Mouse (Mus musculus): ENCODE measurements around the gene Atp10a. TPM values are rescaled to one million over a fixed set of nuclear protein-coding genes. Genes with fewer than 3 reads are reported as not detected.

Gene Atp10a
- polyA plus RNA-seq, 1 experiment from 2014 or later, result 3.1 TPM

DNA sequence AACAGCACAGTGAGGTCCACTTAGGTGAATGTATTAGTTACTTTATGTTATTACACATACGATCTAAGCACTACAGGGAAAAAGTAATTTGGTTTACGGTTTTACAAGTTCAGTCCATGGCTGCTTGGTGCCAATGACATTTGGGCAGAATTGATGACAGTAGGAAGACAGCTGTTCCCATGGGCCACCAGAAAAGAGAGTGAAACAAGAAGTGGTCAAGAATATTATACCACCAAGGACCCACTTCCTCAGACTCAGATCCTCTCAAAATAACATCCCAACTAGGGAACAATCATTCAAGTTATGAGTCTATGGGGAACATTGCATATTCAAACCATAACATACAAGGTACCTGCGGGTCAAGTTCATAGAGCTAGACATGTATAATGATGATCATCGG lies 203.0 kb downstream of the Atp10a start:
- Histone ChIP-seq H3K9ac (no peak overlapping the region), H3K36me3 (no peaks in the 10 kb centered on the region), H3K27me3 (no peaks in the 10 kb centered on the region), H3K4me2 (replicated peaks) (no peak overlapping the region), H3K4me3 (replicated peaks) (no peak overlapping the region), H3K4me1 (no peaks in the 10 kb centered on the region), H3K9me3 (replicated peaks) (no peaks in the 10 kb centered on the region), H3K27ac (replicated peaks) (no peak overlapping the region)
- 90% methylated on average over 4 of the region's 4 CpGs for WGBS
- no peak for ATAC-seq (ENCODE audit: insufficient number of reproducible peaks, low FRiP score, low TSS enrichment, low read depth)

DNA sequence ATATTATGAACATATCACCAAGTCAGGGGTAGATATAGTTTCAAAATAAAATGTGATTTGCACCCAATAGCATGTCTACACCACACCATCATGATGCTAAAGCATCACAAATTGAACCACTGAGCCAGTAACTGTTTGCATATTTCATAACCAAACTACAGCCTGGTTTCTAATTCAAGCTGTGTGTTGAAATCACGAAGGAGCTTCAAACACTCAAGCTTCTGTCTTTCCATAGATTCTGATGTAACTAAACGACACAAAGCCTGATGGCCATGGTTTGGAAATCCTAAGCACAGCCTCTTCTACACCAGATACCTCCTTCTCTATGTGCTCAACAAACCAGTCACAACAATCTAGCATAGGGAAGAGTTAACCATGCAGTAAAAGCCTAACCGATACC lies 207.2 kb downstream of the Atp10a start:
- Histone ChIP-seq H3K4me1 (no peaks in the 10 kb centered on the region), H3K27me3 (no peaks in the 10 kb centered on the region), H3K27ac (replicated peaks) (no peak overlapping the region), H3K4me2 (replicated peaks) (no peak overlapping the region), H3K4me3 (replicated peaks) (no peak overlapping the region), H3K9me3 (replicated peaks) (no peaks in the 10 kb centered on the region), H3K9ac (no peak overlapping the region), H3K36me3 (no peaks in the 10 kb centered on the region)
- WGBS, result 71% methylated on average over 3 of the region's 3 CpGs
- no peak for ATAC-seq (ENCODE audit: insufficient number of reproducible peaks, low FRiP score, low TSS enrichment, low read depth)

DNA sequence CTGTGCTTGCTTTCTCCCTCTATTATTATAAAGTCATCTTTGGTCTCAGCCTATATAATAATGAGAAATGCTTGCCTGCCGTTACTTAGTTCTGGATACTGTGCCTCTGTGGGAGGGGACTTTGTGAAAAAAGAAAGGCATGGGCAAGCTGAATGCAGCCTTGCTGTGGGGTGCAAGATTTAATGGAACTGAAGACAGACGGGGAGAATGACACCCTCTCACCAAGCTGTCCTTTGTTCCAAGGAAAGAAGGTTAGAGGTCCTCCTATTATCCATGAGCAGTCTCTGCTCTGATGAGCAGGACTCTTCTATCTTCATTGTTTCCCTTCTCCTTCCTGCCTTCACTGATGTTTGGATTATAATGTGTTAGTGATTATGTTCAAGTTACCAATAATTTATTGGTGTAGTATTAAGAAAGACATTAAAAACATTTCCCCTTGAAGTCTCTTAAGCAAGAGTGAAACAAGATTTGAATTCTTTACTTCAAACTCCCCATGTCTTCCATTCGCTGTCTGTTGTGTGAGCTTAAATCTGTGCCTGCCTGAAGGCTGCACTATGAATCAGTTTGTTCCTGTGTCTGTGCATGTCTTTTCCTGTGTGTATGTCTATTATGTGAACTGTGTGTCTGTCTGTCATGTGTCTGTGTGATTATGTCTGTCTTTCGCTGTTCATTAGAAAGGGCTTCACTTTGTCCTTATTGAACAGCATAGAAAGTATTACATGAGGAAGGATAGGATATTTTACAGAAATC lies 211.1 kb downstream of the Atp10a start:
- H3K9ac ChIP-seq, result no peak overlapping the region
- no peak overlapping the region for H3K4me2 ChIP-seq (replicated peaks)
- no peak for ATAC-seq (ENCODE audit: insufficient number of reproducible peaks, low FRiP score, low TSS enrichment, low read depth)
- H3K4me1 ChIP-seq, result no peaks in the 10 kb centered on the region
- H3K27me3 ChIP-seq, result no peaks in the 10 kb centered on the region
- no peaks in the 10 kb centered on the region for H3K36me3 ChIP-seq
- 48% methylated on average over 4 of the region's 4 CpGs for WGBS
- no peaks in the 10 kb centered on the region for H3K9me3 ChIP-seq (replicated peaks)
- H3K27ac ChIP-seq (replicated peaks), result no peak overlapping the region
- no peak overlapping the region for H3K4me3 ChIP-seq (replicated peaks)

DNA sequence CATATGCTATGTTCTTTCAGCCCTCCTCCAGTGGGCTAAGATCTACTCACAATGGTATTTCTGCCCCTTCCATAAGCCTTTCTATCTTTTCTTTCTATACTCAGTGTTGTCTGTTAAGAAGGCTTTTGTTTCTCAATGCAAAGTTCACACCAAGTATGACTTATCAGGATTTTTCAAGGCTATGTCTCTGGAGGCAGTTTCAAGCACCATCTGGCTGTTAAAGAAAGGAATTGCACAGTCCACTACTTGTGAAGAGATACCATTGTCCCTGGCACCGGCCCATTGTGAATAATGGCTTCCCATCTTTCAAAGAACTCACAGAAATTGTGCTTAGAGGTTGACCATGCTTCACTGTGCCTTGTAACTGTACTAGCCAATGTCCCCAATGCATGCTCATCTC lies 214.7 kb downstream of the Atp10a start:
- no peaks in the 10 kb centered on the region for H3K27me3 ChIP-seq
- H3K36me3 ChIP-seq, result no peaks in the 10 kb centered on the region
- ATAC-seq (ENCODE audit: insufficient number of reproducible peaks, low FRiP score, low TSS enrichment, low read depth), result no peak
- H3K9me3 ChIP-seq (replicated peaks), result no peaks in the 10 kb centered on the region
- 73% methylated on average over 1 of the region's 1 CpGs for WGBS
- no peak overlapping the region for H3K9ac ChIP-seq
- no peak overlapping the region for H3K4me3 ChIP-seq (replicated peaks)
- H3K4me2 ChIP-seq (replicated peaks), result no peak overlapping the region
- H3K4me1 ChIP-seq, result no peaks in the 10 kb centered on the region
- no peak overlapping the region for H3K27ac ChIP-seq (replicated peaks)

DNA sequence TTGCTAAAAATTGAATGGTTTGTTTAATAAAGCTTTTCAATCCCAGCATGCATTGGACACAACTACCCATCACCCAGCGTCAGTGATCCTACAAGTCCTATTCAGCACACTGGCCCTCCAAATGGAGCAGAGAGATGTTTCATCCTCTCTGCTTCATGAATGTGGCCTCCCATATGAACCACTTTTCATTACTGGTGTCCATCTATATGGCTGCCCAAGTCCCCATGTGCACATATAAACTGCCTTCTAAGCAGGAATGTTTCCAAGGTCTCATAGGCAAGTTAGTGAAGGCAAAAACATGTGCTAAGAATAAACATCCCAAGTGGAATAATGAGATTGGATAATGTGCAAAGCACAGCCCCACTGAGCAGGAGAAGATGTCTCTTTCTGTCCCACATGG lies 217.7 kb downstream of the Atp10a start:
- no peaks in the 10 kb centered on the region for H3K36me3 ChIP-seq
- WGBS, result 93% methylated on average over 1 of the region's 1 CpGs

More for the DNA sequence above, 217.7 kb downstream of the Atp10a start:
- no peak for ATAC-seq (ENCODE audit: insufficient number of reproducible peaks, low FRiP score, low TSS enrichment, low read depth)
- Histone ChIP-seq H3K27ac (replicated peaks) (no peak overlapping the region), H3K9ac (no peak overlapping the region), H3K4me1 (no peaks in the 10 kb centered on the region), H3K4me3 (replicated peaks) (no peak overlapping the region), H3K4me2 (replicated peaks) (no peak overlapping the region), H3K9me3 (replicated peaks) (no peaks in the 10 kb centered on the region), H3K27me3 (no peaks in the 10 kb centered on the region)
